Mouse (Mus musculus) G1E (cell line): Measurements from ENCODE around the gene Tmem231.

Experiments
- CTCF ChIP-seq: IDR thresholded peaks from 2 replicates; pipeline ENCODE4 v1.5.1; 2012; ENCODE audit warnings: low read depth, low read length, inconsistent platforms, mixed read lengths
- GATA1 ChIP-seq: IDR thresholded peaks from 2 replicates; pipeline ENCODE4 v1.6.1; 2012; ENCODE audit warnings: borderline replicate concordance, low read length, inconsistent platforms, mixed read lengths
- POLR2AphosphoS5 ChIP-seq: IDR thresholded peaks from 2 replicates; pipeline ENCODE4 v1.6.1; 2012; ENCODE audit warnings: low read depth, low read length, inconsistent platforms; ENCODE audit not compliant: insufficient replicate concordance
- TAL1 ChIP-seq: conservative IDR thresholded peaks from 2 replicates; pipeline ENCODE4 v1.6.1; 2012; ENCODE audit warnings: low read depth, low read length, inconsistent platforms, mixed read lengths

DNA sequence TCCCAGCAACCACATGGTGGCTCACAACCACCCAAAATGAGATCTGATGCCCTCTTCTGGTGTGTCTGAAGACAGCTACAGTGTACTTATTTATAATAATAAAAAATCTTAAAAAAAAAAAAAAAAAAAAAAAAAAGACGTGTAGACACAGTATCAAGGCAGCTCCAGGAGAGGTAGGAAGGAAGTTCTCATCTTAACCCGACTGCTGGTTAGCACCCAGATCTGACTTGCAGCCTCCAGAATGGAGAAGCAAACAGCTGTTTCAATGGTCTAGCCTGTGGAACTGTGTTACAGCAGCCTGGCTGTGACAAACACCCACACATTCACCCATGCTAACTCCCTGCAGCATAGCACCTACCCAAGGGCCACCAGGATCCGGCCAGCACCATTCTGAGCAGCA is 63.3 kb downstream of the Tmem231 start:
- TF ChIP-seq CTCF: no peak
- TF ChIP-seq GATA1: no peak
- no peak for TF ChIP-seq TAL1
- TF ChIP-seq POLR2AphosphoS5: no peak
